Mouse (Mus musculus) bone marrow macrophage, adult 2 months (primary cell): Measurements from ENCODE around the gene Celsr1. TPM values are rescaled to one million over a fixed set of nuclear protein-coding genes. Genes with fewer than 3 reads are reported as not detected.

Experiments
- H3K27ac ChIP-seq: 2 replicates; pipeline ENCODE4 v1.5.1; 2012; ENCODE audit warnings: low read depth, low read length; ENCODE audit not compliant: insufficient read depth
- H3K4me1 ChIP-seq: 2 replicates; pipeline ENCODE4 v1.6.1; 2012; ENCODE audit warnings: low read length; ENCODE audit not compliant: control insufficient read depth, insufficient read depth
- H3K4me3 ChIP-seq: 2 replicates; pipeline ENCODE4 v1.5.1; 2012; ENCODE audit warnings: mild to moderate bottlenecking, low read length, moderate library complexity; ENCODE audit not compliant: insufficient read depth
- CTCF ChIP-seq: IDR thresholded peaks from 2 replicates; pipeline ENCODE4 v1.5.1; 2012; ENCODE audit warnings: low read depth, mild to moderate bottlenecking, low read length, moderate library complexity
- POLR2A ChIP-seq: IDR thresholded peaks from 2 replicates; pipeline ENCODE4 v1.6.1; 2012; ENCODE audit warnings: mild to moderate bottlenecking, low read depth, low read length, borderline replicate concordance
- polyA plus RNA-seq: library from polyadenylated mRNA; stranded (reverse); fragments of >200 nt; gene quantifications from 2 replicates; pipeline ENCODE4 v1.2.4, GENCODE M21; 2012; ENCODE audit not compliant: missing spikeins, insufficient read depth, insufficient read length

Celsr1 gene
- polyA plus RNA-seq, 1 experiment, result 0.28 TPM

GRCm38 (mm10) chr15:85998525-85999230 is 34.9 kb downstream of the Celsr1 start:
- Histone ChIP-seq H3K4me3 (no peak overlapping the region), H3K27ac (no peak overlapping the region), H3K4me1 (no peaks in the 10 kb centered on the region)
- no peak for TF ChIP-seq CTCF
- no peak for TF ChIP-seq POLR2A

GRCm38 (mm10) chr15:85996031-85996765 is 37.4 kb downstream of the Celsr1 start:
- TF ChIP-seq POLR2A (no peak), CTCF (no peak)
- H3K4me3 ChIP-seq, result no peak overlapping the region
- no peaks in the 10 kb centered on the region for H3K4me1 ChIP-seq

DNA sequence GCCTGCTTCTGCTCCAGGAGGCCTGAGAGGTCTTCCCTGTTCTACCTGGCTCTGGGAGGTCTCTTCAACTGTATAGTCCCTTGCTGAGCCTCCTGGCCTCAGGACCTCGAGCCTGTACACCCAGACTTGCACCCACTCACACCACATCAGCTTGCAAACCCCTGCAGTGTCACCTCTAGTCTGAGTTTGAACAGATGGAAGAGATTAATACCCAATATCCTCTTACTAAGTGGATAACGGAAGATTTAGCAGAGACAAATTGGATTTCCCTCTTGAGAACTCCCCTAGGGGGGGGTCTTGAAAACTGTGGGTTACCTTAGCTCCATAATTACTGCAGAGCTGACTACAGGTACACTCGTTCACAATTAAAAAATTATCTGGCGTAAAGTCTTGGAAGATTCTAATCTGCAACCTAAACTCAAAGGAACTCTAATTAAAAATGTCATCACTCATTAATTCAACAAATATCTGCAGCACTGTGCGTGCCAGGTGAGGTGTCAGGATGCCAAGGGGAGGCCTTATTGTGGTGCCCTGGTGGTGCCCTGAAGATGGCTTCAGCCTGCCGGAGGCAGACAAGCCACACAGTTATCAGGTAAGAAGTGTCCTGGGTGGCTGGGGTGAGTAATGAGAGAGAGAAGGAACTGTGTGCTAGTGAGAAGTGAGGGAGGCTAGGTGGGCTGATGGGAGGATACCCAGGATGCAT is 38.5 kb downstream of the Celsr1 start:
- no peak overlapping the region for H3K27ac ChIP-seq
- H3K4me3 ChIP-seq, result no peak overlapping the region
- H3K4me1 ChIP-seq, result no peaks in the 10 kb centered on the region
- TF ChIP-seq CTCF (no peak), POLR2A (no peak)

More at GRCm38 (mm10) chr15:85996031-85996765, 37.4 kb downstream of the Celsr1 start:
- no peak overlapping the region for H3K27ac ChIP-seq

- no peak for TF ChIP-seq CTCF
- no peak for TF ChIP-seq POLR2A
- Histone ChIP-seq H3K27ac (no peak overlapping the region), H3K4me3 (no peak overlapping the region), H3K4me1 (no peaks in the 10 kb centered on the region)
These were observed 39.5 kb downstream of the Celsr1 start for GRCm38 (mm10) chr15:85993931-85994583.

DNA sequence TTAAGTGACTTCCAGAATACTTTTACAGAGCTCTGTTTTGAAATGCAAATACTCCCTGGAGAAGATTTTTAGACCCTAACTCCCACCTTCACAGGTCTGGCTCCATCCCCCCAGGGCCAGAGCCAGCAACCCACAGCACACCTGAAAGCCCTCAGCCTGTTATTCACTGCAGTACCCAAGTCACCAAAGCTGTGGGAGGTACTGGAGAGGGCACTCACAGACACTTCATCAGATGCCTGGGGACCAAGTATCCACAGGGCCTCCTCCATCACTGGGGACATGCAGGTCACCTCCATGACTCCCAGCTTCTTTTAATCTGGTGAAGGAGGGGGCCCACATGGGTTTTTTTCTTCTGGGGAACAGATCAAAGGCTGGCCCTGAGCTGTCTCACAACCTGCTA is 40.2 kb downstream of the Celsr1 start:
- TF ChIP-seq CTCF (no peak), POLR2A (no peak)
- H3K4me3 ChIP-seq, result no peak overlapping the region
- H3K4me1 ChIP-seq, result no peaks in the 10 kb centered on the region
- no peak overlapping the region for H3K27ac ChIP-seq

- TF ChIP-seq POLR2A (no peak), CTCF (no peak)
- Histone ChIP-seq H3K4me1 (no peaks in the 10 kb centered on the region), H3K4me3 (no peak overlapping the region), H3K27ac (no peak overlapping the region)
These were observed 41.5 kb downstream of the Celsr1 start for GRCm38 (mm10) chr15:85992125-85992495.

- TF ChIP-seq POLR2A (no peak), CTCF (no peak)
- Histone ChIP-seq H3K4me1 (no peaks in the 10 kb centered on the region), H3K4me3 (no peak overlapping the region), H3K27ac (no peak overlapping the region)
These were observed 42.0 kb downstream of the Celsr1 start for GRCm38 (mm10) chr15:85991453-85992124.

GRCm38 (mm10) chr15:85990696-85991443 is 42.7 kb downstream of the Celsr1 start:
- H3K27ac ChIP-seq, result no peak overlapping the region
- no peak overlapping the region for H3K4me3 ChIP-seq
- TF ChIP-seq POLR2A (no peak), CTCF (no peak)
- no peaks in the 10 kb centered on the region for H3K4me1 ChIP-seq
